Mouse (Mus musculus) liver, adult 2 months (tissue): ENCODE measurements around the gene Ptgfrn. TPM values are rescaled to one million over a fixed set of nuclear protein-coding genes. Genes with fewer than 3 reads are reported as not detected.

Experiments used
- DNase-seq: peaks from one replicate; pipeline ENCODE4 v3.0.0-alpha.2; 2011; ENCODE audit warnings: low read depth, low spot score; ENCODE audit errors: extremely low read depth
- H3K27ac ChIP-seq: fragments of 200-500 bp; replicated peaks from 2 replicates; pipeline ENCODE4 v1.5.1; 2012; ENCODE audit warnings: low read depth, mild to moderate bottlenecking, control low read depth, inconsistent platforms, low read length; ENCODE audit not compliant: insufficient read depth
- H3K27me3 ChIP-seq: fragments of 200-500 bp; 2 replicates; pipeline ENCODE4 v1.6.1; 2012; ENCODE audit warnings: mild to moderate bottlenecking, moderate library complexity, low read length, inconsistent platforms; ENCODE audit not compliant: control insufficient read depth, insufficient read depth
- H3K36me3 ChIP-seq: fragments of 200-500 bp; 2 replicates; pipeline ENCODE4 v1.6.1; 2012; ENCODE audit warnings: low read length, inconsistent platforms; ENCODE audit not compliant: control insufficient read depth, insufficient read depth
- H3K4me1 ChIP-seq: fragments of 200-500 bp; 2 replicates; pipeline ENCODE4 v1.6.1; 2011; ENCODE audit warnings: low read length; ENCODE audit not compliant: control insufficient read depth, insufficient read depth
- H3K4me3 ChIP-seq: fragments of 200-500 bp; 2 replicates; pipeline ENCODE4 v1.5.1; 2011; ENCODE audit warnings: low read depth, mild to moderate bottlenecking, control low read depth, low read length, moderate library complexity; ENCODE audit not compliant: insufficient read depth
- H3K79me2 ChIP-seq: fragments of 200-500 bp; 2 replicates; pipeline ENCODE4 v1.6.1; 2012; ENCODE audit warnings: inconsistent platforms, mild to moderate bottlenecking, low read length, moderate library complexity; ENCODE audit not compliant: control insufficient read depth, insufficient read depth
- H3K9ac ChIP-seq: fragments of 200-500 bp; 2 replicates; pipeline ENCODE4 v1.6.1; 2012; ENCODE audit warnings: low read depth, mild to moderate bottlenecking, control low read depth, inconsistent platforms, low read length
- CTCF ChIP-seq: fragments of 200-500 bp; IDR thresholded peaks from 2 replicates; pipeline ENCODE4 v1.5.1; 2011; ENCODE audit warnings: low read depth, low read length, control low read depth
- POLR2A ChIP-seq: fragments of 200-500 bp; IDR thresholded peaks from 2 replicates; pipeline ENCODE4 v1.6.1; 2011; ENCODE audit warnings: low read length, control low read depth; ENCODE audit not compliant: insufficient read depth; ENCODE audit errors: extremely low read depth
- WGBS: fragments of 180-500 bp; shearing (Covaris S2); methylation state at CpG from one replicate; pipeline ENCODE4 v1.1.7; 2018; 5-methylcytosine and 5-hydroxymethylcytosine counted together
- polyA plus RNA-seq: library from polyadenylated mRNA; depleted of rRNA; stranded (reverse); fragments of >200 nt; gene quantifications from 2 replicates; pipeline ENCODE4 v1.2.3, GENCODE M21; 2012
- total RNA-seq: library from RNA; depleted of rRNA; stranded (reverse); fragments of >200 nt; gene quantifications from 2 replicates; pipeline ENCODE4 v1.2.3, GENCODE M21; 2014

Ptgfrn gene
- total and polyA plus RNA-seq, 2 experiments, result 0.88 to 1.8 TPM

- Histone ChIP-seq H3K27ac (no peak overlapping the region), H3K27me3 (no peaks in the 10 kb centered on the region), H3K9ac (no peak overlapping the region), H3K36me3 (no peaks in the 10 kb centered on the region), H3K4me3 (no peak overlapping the region), H3K79me2 (no peaks in the 10 kb centered on the region), H3K4me1 (peaks cover 2% of the 10 kb centered on the region)
- TF ChIP-seq CTCF, result no peak
- TF ChIP-seq POLR2A, result no peak
- DNase-seq, result no peak
- 53% methylated on average over 3 of the region's 3 CpGs for WGBS
Observed at GRCm38 (mm10) chr3:101108282-101108681, 1.8 kb downstream of the Ptgfrn start.

GRCm38 (mm10) chr3:101106326-101106725 is 3.8 kb downstream of the Ptgfrn start:
- Histone ChIP-seq H3K9ac (no peak overlapping the region), H3K27ac (no peak overlapping the region), H3K79me2 (no peaks in the 10 kb centered on the region), H3K4me1 (peaks cover 2% of the 10 kb centered on the region), H3K4me3 (no peak overlapping the region), H3K27me3 (no peaks in the 10 kb centered on the region), H3K36me3 (no peaks in the 10 kb centered on the region)
- WGBS, result 93% methylated on average over 3 of the region's 3 CpGs
- no peak for DNase-seq
- no peak for TF ChIP-seq POLR2A
- no peak for TF ChIP-seq CTCF

- no peaks in the 10 kb centered on the region for H3K79me2 ChIP-seq
- no peaks in the 10 kb centered on the region for H3K27me3 ChIP-seq
- WGBS, result 91% methylated on average over 11 of the region's 11 CpGs
- DNase-seq, result no peak
- no peak overlapping the region for H3K4me3 ChIP-seq
- H3K36me3 ChIP-seq, result no peaks in the 10 kb centered on the region
- no peak for TF ChIP-seq CTCF
- TF ChIP-seq POLR2A, result no peak
- H3K27ac ChIP-seq, result no peak overlapping the region
- H3K4me1 ChIP-seq, result peaks cover 2% of the 10 kb centered on the region
- H3K9ac ChIP-seq, result no peak overlapping the region
Observed at GRCm38 (mm10) chr3:101105486-101105885, 4.6 kb downstream of the Ptgfrn start.

GRCm38 (mm10) chr3:101104883-101105282 is 5.2 kb downstream of the Ptgfrn start:
- no peak for DNase-seq
- no peak overlapping the region for H3K4me3 ChIP-seq
- H3K4me1 ChIP-seq, result peaks cover 2% of the 10 kb centered on the region
- no peaks in the 10 kb centered on the region for H3K27me3 ChIP-seq
- H3K36me3 ChIP-seq, result no peaks in the 10 kb centered on the region
- 94% methylated on average over 9 of the region's 9 CpGs for WGBS
- no peaks in the 10 kb centered on the region for H3K79me2 ChIP-seq
- H3K9ac ChIP-seq, result no peak overlapping the region
- no peak overlapping the region for H3K27ac ChIP-seq
- no peak for TF ChIP-seq CTCF
- TF ChIP-seq POLR2A, result no peak

- no peak overlapping the region for H3K4me3 ChIP-seq
- no peak for DNase-seq
- no peak for TF ChIP-seq POLR2A
- no peak for TF ChIP-seq CTCF
- WGBS, result 83% methylated on average over 9 of the region's 9 CpGs
- no peaks in the 10 kb centered on the region for H3K4me1 ChIP-seq
- no peaks in the 10 kb centered on the region for H3K79me2 ChIP-seq
- H3K27ac ChIP-seq, result no peak overlapping the region
- H3K9ac ChIP-seq, result no peak overlapping the region
- no peaks in the 10 kb centered on the region for H3K36me3 ChIP-seq
- H3K27me3 ChIP-seq, result no peaks in the 10 kb centered on the region
Observed at GRCm38 (mm10) chr3:101103770-101104169, 6.3 kb downstream of the Ptgfrn start.

- H3K27me3 ChIP-seq, result no peaks in the 10 kb centered on the region
- no peaks in the 10 kb centered on the region for H3K4me1 ChIP-seq
- H3K79me2 ChIP-seq, result no peaks in the 10 kb centered on the region
- 89% methylated on average over 7 of the region's 7 CpGs for WGBS
- H3K36me3 ChIP-seq, result no peaks in the 10 kb centered on the region
- no peak overlapping the region for H3K4me3 ChIP-seq
- H3K27ac ChIP-seq, result no peak overlapping the region
- no peak for TF ChIP-seq POLR2A
- no peak for TF ChIP-seq CTCF
- DNase-seq, result no peak
- H3K9ac ChIP-seq, result no peak overlapping the region
Observed at GRCm38 (mm10) chr3:101102106-101102505, 8.0 kb downstream of the Ptgfrn start.
